Mouse (Mus musculus) intestine, embryonic 14.5 days (tissue): Measurements from ENCODE around the gene Slc45a2. TPM values are rescaled to one million over a fixed set of nuclear protein-coding genes. Genes with fewer than 3 reads are reported as not detected.

Experiments
- ATAC-seq: fragments of 200-750 bp; cut with Nextera tagmentation; replicated peaks from 2 replicates; pipeline ENCODE4 v1.8.0; 2017; ENCODE audit warnings: low read depth, moderate number of reproducible peaks, moderate TSS enrichment, moderate library complexity; ENCODE audit not compliant: low FRiP score, low TSS enrichment
- DNase-seq: peaks from one replicate; pipeline ENCODE4 v3.0.0-alpha.2; 2018; ENCODE audit warnings: low spot score
- H3K27ac ChIP-seq: fragments of 300-500 bp; sonication (generic); 2 replicates; pipeline ENCODE4 v1.5.1; 2014; ENCODE audit warnings: low read depth, mild to moderate bottlenecking, control low read depth
- H3K27me3 ChIP-seq: fragments of 300-500 bp; sonication (generic); replicated peaks from 2 replicates; pipeline ENCODE4 v1.6.1; 2014; ENCODE audit warnings: low read length, control low read depth; ENCODE audit not compliant: control insufficient read depth, insufficient read depth
- H3K36me3 ChIP-seq: fragments of 300-500 bp; sonication (generic); 2 replicates; pipeline ENCODE4 v1.6.1; 2014; ENCODE audit warnings: low read length, control low read depth; ENCODE audit not compliant: control insufficient read depth, insufficient read depth
- H3K4me1 ChIP-seq: fragments of 300-500 bp; sonication (generic); replicated peaks from 2 replicates; pipeline ENCODE4 v1.6.1; 2014; ENCODE audit warnings: low read length, control low read depth, mixed read lengths; ENCODE audit not compliant: control insufficient read depth, insufficient read depth
- H3K4me2 ChIP-seq: fragments of 300-500 bp; sonication (generic); 2 replicates; pipeline ENCODE4 v1.6.1; 2014; ENCODE audit warnings: low read length
- H3K4me3 ChIP-seq: fragments of 300-500 bp; sonication (generic); 2 replicates; pipeline ENCODE4 v1.5.1; 2014; ENCODE audit warnings: low read depth, low read length, control low read depth, mixed read lengths
- H3K9ac ChIP-seq: fragments of 300-500 bp; sonication (generic); 2 replicates; pipeline ENCODE4 v1.6.1; 2014; ENCODE audit warnings: mild to moderate bottlenecking, low read length
- H3K9me3 ChIP-seq: fragments of 300-500 bp; sonication (generic); 2 replicates; pipeline ENCODE4 v1.6.1; 2016; ENCODE audit warnings: low read length, control low read depth; ENCODE audit not compliant: control insufficient read depth
- WGBS: fragments of 180-500 bp; shearing (Covaris S2); extraction: QIAGEN DNeasy Blood & Tissue Kit; methylation state at CpG from one replicate; pipeline ENCODE4 v1.1.7; 2014; 5-methylcytosine and 5-hydroxymethylcytosine counted together
- polyA plus RNA-seq: library from polyadenylated mRNA; unstranded; fragments of >200 nt; fragmentation: Nextera tagmentation; extraction: Ambion mirVana; gene quantifications from 2 replicates; pipeline ENCODE4 v1.2.1, GENCODE M21; 2014

The Slc45a2 gene
- polyA plus RNA-seq, 1 experiment from 2014 or later: not detected

GRCm38 (mm10) chr15:10960267-10960666 is 40.3 kb upstream of the Slc45a2 start:
- H3K9ac ChIP-seq: no peak overlapping the region
- ATAC-seq (no peak), DNase-seq (no peak)
- no peak overlapping the region for H3K4me2 ChIP-seq
- H3K4me1 ChIP-seq: no peaks in the 10 kb centered on the region
- 93% methylated on average over 5 of the region's 5 CpGs for WGBS
- H3K9me3 ChIP-seq: no peaks in the 10 kb centered on the region
- H3K4me3 ChIP-seq: no peak overlapping the region
- H3K27me3 ChIP-seq: no peaks in the 10 kb centered on the region
- no peak overlapping the region for H3K27ac ChIP-seq
- no peaks in the 10 kb centered on the region for H3K36me3 ChIP-seq

- 72% methylated on average over 2 of the region's 2 CpGs for WGBS
- Histone ChIP-seq H3K4me2 (no peak overlapping the region), H3K9ac (no peak overlapping the region), H3K4me1 (no peaks in the 10 kb centered on the region), H3K27me3 (no peaks in the 10 kb centered on the region), H3K27ac (no peak overlapping the region), H3K9me3 (no peaks in the 10 kb centered on the region), H3K36me3 (no peaks in the 10 kb centered on the region), H3K4me3 (no peak overlapping the region)
- no peak for DNase-seq
- ATAC-seq: no peak
Observed at GRCm38 (mm10) chr15:10962601-10963000, 37.9 kb upstream of the Slc45a2 start.

GRCm38 (mm10) chr15:10969439-10969838 is 31.1 kb upstream of the Slc45a2 start:
- no peak overlapping the region for H3K4me2 ChIP-seq
- no peaks in the 10 kb centered on the region for H3K36me3 ChIP-seq
- no peaks in the 10 kb centered on the region for H3K4me1 ChIP-seq
- H3K27me3 ChIP-seq: no peaks in the 10 kb centered on the region
- no peak overlapping the region for H3K27ac ChIP-seq
- no peak for ATAC-seq
- H3K4me3 ChIP-seq: no peak overlapping the region
- H3K9me3 ChIP-seq: no peaks in the 10 kb centered on the region
- no peak overlapping the region for H3K9ac ChIP-seq
- no peak for DNase-seq
- 77% methylated on average over 3 of the region's 3 CpGs for WGBS

- no peaks in the 10 kb centered on the region for H3K27me3 ChIP-seq
- H3K36me3 ChIP-seq: no peaks in the 10 kb centered on the region
- no peak overlapping the region for H3K9ac ChIP-seq
- H3K27ac ChIP-seq: no peak overlapping the region
- DNase-seq (no peak), ATAC-seq (no peak)
- H3K9me3 ChIP-seq: no peaks in the 10 kb centered on the region
- H3K4me3 ChIP-seq: no peak overlapping the region
- H3K4me1 ChIP-seq: no peaks in the 10 kb centered on the region
- H3K4me2 ChIP-seq: no peak overlapping the region
- WGBS: 84% methylated on average over 5 of the region's 5 CpGs
Observed at GRCm38 (mm10) chr15:10970777-10971176, 29.7 kb upstream of the Slc45a2 start.

GRCm38 (mm10) chr15:10977151-10977550 is 23.4 kb upstream of the Slc45a2 start:
- no peak overlapping the region for H3K4me2 ChIP-seq
- peaks cover under 1% of the 10 kb centered on the region; the same call in 1 of the 2 replicates for H3K4me1 ChIP-seq
- no peak overlapping the region for H3K4me3 ChIP-seq
- no peaks in the 10 kb centered on the region for H3K27me3 ChIP-seq
- DNase-seq (no peak), ATAC-seq (no peak)
- H3K36me3 ChIP-seq: no peaks in the 10 kb centered on the region
- no peak overlapping the region for H3K27ac ChIP-seq
- no peak overlapping the region for H3K9ac ChIP-seq
- H3K9me3 ChIP-seq: no peaks in the 10 kb centered on the region

GRCm38 (mm10) chr15:10980712-10981111 is 19.8 kb upstream of the Slc45a2 start:
- H3K27ac ChIP-seq: no peak overlapping the region
- DNase-seq (no peak), ATAC-seq (no peak)
- 69% methylated on average over 2 of the region's 2 CpGs for WGBS
- peaks cover 12% of the 10 kb centered on the region; the same call in 1 of the 2 replicates for H3K4me1 ChIP-seq
- peak overlapping the region; percentile 80 for H3K4me2 ChIP-seq
- H3K4me3 ChIP-seq: no peak overlapping the region; the same call in 1 of the 2 replicates
- H3K9ac ChIP-seq: peak overlapping the region; percentile 70; the same call in 1 of the 2 replicates
- no peaks in the 10 kb centered on the region for H3K9me3 ChIP-seq
- no peaks in the 10 kb centered on the region for H3K27me3 ChIP-seq
- H3K36me3 ChIP-seq: no peaks in the 10 kb centered on the region

GRCm38 (mm10) chr15:10981377-10982063 is 19.0 kb upstream of the Slc45a2 start, which contains the start of gene Amacr:
TSS of gene Amacr (plus strand) at chr15:10981756.
- DNase-seq (peak; percentile 98), ATAC-seq (peak; percentile 98)
- Histone ChIP-seq H3K27me3 (no peaks in the 10 kb centered on the region), H3K4me2 (peak within 1 kb of the TSS; percentile 80), H3K27ac (peak within 1 kb of the TSS; percentile 82), H3K9me3 (no peaks in the 10 kb centered on the region), H3K4me3 (peak within 1 kb of the TSS; percentile 68), H3K36me3 (no peaks in the 10 kb centered on the region), H3K4me1 (peaks cover 12% of the 10 kb centered on the region; the same call in 1 of the 2 replicates), H3K9ac (peak within 1 kb of the TSS; percentile 70)
- under 1% methylated on average over 52 of the region's 52 CpGs for WGBS

- Histone ChIP-seq H3K9me3 (no peaks in the 10 kb centered on the region), H3K4me3 (peak overlapping the region; percentile 68), H3K4me2 (peak overlapping the region; percentile 80), H3K9ac (peak overlapping the region; percentile 70), H3K4me1 (peaks cover 12% of the 10 kb centered on the region; the same call in 1 of the 2 replicates), H3K36me3 (no peaks in the 10 kb centered on the region), H3K27me3 (no peaks in the 10 kb centered on the region), H3K27ac (peak overlapping the region; percentile 82; the same call in 1 of the 2 replicates)
- DNase-seq: no peak
- WGBS: 7% methylated on average over 6 of the region's 6 CpGs
- no peak for ATAC-seq
Observed at GRCm38 (mm10) chr15:10982064-10982435, 18.5 kb upstream of the Slc45a2 start.

- ATAC-seq: peak; percentile 41; the same call in 1 of the 2 replicates
- no peak overlapping the region for H3K9ac ChIP-seq
- peaks cover 10% of the 10 kb centered on the region; the same call in 1 of the 2 replicates for H3K36me3 ChIP-seq
- no peaks in the 10 kb centered on the region for H3K9me3 ChIP-seq
- peaks cover 12% of the 10 kb centered on the region; the same call in 1 of the 2 replicates for H3K4me1 ChIP-seq
- no peaks in the 10 kb centered on the region for H3K27me3 ChIP-seq
- DNase-seq: peak; percentile 57
- H3K4me2 ChIP-seq: peak overlapping the region; percentile 20
- peak overlapping the region; percentile 27 for H3K27ac ChIP-seq
- H3K4me3 ChIP-seq: no peak overlapping the region
- WGBS: 60% methylated on average over 6 of the region's 6 CpGs
Observed at GRCm38 (mm10) chr15:10985756-10986155, 14.8 kb upstream of the Slc45a2 start.
